Mouse (Mus musculus) cerebellum, adult 8-10 months (tissue): ENCODE measurements around the gene Svopl.

Experiments used
- DNase-seq: peaks from one replicate; pipeline ENCODE4 v3.0.0; 2022

Svopl gene

GRCm38 (mm10) chr6:38046838-38047237 lies at the start of gene Svopl:
TSS of gene Svopl (minus strand) at chr6:38046996.
- DNase-seq = no peak

DNA sequence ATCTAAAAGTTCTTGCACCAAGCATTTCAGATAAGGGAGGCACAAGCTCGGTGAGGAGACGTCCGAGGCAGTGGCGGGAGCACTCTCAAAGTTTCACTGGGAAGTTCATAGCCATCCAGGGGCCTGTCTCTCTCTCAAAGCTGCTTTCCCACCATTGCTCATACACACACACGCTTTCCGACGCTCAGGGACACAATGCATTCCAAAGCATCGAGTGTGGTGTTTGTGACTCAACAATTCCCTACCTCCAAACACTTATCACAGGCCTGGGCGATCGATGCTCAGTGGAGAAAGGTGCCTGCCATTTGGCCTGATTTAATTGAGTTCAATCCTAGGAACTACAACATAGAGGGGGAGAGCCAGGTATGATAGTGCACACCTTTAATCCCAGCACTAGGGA lies 47.9 kb upstream of the Svopl start:
- no peak for DNase-seq

DNA sequence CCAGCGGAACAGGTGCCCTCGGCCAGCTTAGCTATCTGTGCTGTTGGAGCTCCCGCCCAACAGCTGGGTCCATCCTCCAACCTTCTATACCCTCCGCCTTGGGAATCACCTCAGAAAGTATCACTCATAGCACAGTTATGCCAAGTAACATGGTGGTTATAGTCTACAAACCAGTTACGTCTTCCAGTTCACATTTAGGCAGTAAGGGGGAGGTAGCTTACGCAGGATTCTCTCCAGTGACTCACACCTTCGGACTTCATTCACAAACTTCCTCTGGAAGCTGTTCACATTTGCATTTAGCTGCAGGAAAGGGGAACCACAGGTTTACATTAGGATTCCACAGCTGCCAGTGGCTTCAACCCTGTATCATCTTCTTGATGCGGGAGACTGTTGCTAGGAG lies 45.7 kb upstream of the Svopl start:
- DNase-seq = no peak

DNA sequence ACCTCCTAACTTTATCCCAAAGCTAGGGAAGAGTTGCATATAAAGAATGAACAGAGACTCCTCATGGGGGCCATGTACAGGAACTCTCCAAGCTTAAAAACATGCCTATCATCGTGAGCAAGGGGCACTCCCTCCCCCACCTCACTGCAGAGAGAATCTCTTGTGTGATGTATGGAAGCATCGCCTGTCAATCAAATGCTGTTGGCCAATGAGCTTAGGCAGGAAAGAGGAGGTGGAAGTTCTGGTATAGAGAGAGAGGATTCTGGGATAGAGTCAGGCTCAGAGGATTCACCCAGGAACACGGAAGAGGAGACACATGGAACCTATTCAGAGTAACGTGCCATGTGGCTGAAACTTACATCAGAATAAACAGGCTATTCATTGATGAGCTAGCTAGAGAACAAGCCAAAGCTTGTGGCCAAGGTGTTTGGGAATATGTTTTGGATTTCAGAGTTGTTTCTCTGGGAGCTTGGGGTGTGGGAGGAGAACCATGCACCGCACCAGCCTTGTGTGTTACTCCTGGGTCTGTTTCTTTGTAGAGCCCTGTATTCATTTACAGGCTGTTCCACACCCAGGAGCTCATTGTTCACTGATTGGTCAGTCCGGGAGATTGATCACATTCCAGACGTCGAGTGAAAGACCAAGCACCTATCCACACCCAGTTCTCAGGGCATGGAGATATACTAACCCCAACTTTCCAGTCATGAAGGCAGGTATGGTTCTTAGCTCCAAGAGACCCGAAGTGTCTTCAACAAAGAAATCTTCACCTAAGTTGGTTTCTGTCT lies 40.6 kb upstream of the Svopl start:
- DNase-seq = no peak

- DNase-seq = no peak
These were observed 36.4 kb upstream of the Svopl start for GRCm38 (mm10) chr6:38083204-38083603.

DNA sequence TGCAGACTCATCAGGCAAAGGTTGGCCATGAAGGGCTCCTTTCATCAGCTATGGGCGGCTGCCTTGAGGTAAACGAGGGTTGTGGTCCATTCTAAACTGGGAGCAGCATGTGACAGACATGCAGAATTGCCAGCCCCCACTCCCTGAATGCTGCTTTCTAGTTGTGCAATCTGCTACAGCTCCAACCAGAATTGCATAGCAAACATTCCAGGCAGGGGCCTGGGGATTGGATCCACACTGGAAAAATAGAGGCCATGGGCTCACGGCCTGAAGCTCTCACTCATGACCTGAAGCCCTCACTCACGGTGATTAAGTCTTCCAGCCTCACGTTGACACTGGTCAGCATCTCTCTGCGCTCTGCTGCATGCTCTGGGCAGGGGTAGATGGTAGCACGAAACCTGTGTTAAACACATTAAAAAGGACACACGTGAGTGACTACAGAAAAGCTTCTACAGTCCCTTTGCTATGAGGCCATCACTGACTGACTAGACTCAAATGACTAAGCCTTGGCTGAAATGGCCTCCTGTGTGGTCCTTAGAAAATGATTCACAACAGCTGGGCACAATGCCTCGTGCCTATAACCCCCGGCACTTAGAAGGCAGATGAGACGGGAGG lies 35.0 kb upstream of the Svopl start:
- DNase-seq = no peak

DNA sequence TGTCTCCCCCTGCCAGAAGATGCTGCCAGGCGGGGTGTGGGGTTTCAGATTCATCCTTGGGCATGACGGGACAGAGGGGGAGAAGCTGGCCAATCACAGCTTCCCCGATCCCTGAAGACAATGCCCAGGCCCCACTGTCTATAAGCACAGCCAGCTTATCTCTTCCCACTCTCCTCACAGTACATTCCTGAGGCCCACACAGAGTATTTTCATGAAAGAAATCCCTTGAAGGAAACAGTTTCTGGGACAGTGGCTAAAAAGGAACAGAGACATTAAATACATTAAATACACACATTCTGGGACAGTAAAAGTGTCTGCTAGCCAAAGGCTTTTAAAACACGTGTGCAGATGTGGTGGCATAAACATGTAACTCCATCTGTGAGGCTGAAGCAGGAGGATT lies 33.6 kb upstream of the Svopl start:
- no peak for DNase-seq

DNA sequence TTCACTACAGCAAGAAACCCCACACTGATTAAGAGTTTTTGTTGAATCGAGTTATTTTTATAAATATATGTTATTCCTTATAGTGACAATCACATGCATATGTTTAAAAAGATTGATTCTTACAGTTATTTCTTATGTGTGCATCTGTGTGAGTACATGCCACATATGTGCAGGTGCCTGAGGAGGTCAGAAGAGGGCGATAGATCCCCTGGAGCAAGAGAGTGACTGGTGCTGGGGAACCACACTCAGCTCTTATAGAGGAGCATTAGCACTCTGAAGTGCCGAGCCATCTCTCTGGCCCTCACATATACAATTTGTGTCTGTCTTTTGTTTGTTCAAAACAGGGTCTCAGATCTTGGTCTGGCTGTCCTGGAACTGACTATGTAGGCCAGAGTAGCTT lies 26.8 kb upstream of the Svopl start:
- DNase-seq = no peak

DNA sequence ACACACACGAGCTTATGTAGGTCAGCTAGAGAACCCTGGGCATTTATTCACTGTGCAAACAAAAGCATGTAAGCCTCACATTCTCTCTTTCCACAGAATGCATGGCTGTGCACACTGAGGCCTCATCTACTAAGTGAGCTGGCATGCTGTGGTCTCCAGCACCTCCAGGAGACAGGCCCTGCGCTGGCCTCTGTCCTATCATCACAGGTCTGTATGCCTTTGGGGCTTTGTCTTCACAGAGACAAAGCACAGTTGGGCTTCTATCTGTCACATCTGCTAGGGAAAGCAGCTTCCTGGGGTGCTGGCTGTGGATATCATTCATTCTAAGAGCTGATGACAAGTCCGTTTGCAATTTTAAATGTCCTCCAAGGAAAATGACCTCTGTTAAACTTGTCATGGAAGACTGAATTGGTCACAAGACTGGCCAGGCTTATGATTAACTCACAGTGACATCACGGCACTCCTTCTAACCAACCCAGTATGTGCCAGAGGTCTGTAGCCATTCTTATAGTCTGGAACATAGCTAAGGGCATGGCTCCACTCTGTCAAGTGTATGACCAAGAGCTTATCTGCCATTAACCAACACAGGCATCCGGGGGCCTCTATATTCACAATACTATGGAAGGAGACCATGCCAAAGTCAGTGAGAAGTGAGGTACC lies 25.5 kb upstream of the Svopl start:
- DNase-seq = no peak

GRCm38 (mm10) chr6:38071256-38071655 lies 24.5 kb upstream of the Svopl start:
- no peak for DNase-seq

DNA sequence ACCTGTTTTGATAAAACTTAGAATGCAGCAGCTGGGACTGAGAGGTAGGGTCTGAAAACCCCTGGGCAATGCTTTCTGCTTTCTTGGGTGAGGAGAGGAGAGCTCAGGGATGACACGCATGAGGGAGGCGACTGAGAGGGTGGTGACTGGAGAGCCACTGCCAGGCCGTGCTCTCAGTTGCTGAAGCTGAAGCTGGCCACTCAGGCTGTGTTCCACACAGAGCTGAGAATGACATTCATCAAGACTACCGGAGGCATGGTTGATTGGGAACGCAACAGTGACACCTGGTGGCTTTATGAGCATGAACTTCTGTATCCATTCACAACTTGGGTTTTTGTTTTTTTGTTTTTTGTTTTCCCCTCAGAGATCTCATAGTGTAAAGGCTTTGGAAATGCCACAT lies 19.4 kb upstream of the Svopl start:
- peak; percentile 54 for DNase-seq

- DNase-seq = peak; percentile 13
These were observed 18.8 kb upstream of the Svopl start for GRCm38 (mm10) chr6:38065501-38066122.

GRCm38 (mm10) chr6:38065122-38065500 lies 18.3 kb upstream of the Svopl start:
- peak; percentile 45 for DNase-seq

GRCm38 (mm10) chr6:38064621-38065020 lies 17.8 kb upstream of the Svopl start:
- no peak for DNase-seq

DNA sequence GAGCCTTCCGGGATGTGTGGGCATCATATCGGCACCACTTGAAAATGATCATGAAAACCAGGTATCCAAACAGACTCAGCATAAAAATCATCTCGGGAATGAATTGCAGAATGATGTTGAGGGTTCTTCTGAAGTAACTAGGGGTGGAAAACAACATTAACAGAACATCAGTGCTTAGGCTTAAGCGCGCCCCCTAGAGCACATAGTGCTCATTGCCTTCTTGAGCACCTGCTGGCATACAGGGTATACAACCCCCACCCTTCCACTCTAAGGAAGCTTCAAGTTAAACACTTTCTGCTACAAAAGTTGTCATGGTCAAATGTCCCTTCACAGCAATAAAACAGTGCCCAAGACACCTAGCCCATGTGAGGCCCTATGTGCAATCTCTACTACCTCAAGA lies 12.0 kb upstream of the Svopl start:
- no peak for DNase-seq

DNA sequence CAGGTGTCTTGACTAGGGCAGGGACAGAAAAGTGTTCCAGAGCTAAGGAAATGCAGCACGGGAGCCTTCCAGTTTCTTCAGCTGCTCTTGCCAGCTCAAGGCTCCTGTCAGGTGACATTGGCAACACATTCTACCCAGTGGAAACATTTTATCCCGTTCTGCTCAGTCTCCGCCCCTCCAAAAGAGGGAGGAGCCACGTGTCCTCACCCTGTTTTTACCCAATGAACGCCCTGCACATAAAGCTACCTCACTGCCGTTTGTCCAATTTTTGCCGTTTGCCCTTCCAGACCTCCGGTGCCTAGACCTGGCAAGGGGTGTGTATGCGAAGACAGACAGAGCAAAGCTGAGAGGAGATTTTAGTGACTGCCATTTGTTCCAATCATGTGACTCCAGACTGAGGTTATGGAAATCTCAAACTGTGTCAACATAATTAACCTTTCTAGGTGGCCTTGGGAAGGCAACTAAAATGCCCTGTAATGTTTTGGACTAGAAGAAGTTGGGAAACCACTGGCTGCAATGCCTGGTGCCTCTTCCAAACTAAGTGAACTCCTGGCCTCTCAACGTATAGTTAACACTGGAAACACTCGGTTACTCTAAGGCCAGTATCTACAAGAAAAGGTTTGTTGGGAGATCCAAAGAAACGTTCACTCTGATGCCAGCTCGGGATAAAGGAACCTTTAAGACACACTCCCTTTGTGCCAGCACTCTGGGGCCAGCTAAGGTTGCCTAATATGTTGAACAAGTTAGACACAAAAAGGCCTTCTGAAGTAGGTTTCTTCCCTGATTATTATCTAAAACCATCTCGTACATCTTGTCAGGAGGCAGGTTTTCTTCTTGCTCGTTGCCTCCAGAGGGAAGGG lies 8.9 kb upstream of the Svopl start:
- DNase-seq = no peak

- no peak for DNase-seq
These were observed 2.8 kb upstream of the Svopl start for GRCm38 (mm10) chr6:38049601-38050000.

- no peak for DNase-seq
These were observed 2.2 kb upstream of the Svopl start for GRCm38 (mm10) chr6:38048800-38049561.

DNA sequence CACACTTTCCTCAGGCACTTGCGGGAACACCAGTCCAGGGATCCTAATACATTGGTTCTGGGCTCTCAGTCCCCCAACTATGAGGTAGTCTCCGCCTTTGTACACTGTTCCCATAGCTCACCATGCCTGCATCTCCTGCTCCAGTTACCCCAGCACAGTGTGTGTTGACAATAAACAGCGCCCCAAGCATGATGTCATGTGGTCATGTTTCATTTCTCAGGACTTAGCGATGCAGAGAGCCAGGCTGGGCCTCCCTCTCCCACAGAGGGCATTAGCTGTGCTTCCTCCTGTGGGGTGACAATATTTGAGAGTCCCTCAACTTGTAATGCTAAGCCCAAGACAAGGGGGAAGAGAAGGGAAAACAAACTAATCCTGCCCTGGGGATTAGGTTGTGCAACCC lies 1.2 kb upstream of the Svopl start:
- no peak for DNase-seq

DNA sequence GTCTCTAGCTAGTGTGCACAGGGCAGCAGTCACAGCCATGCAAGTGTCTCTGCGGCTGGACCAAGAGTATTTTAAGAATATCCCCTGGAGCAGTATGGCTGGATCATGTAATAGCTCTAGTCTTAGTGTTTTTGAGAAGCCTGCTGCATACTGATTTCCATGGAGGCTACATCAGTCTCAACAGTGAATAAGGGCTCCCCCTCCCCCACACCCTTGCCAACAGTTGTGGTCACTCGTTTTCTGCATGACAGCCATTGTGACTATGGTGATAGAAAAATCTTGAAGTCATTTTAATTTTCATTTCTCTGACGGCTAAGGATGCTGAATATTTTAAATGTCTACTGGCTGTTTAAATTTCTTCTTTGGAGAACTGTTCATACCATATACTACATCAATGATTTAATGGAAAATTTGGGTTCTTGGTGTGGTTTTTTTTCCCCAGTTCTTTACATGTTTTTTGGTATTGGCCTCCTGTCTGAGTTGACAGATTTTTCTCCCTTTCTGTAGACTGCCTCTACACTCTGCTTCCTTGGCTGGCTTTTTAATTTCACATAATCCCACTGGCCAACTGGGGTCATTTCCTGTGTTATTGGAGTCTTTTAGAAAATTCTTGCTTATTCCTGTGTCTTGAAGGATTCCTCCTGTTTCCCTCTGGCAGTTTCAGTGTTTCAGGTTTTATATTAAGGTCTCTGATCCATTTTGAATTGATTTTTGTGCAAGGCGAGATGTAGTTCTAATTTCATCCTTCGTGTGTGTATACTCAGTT lies 13.8 kb downstream of the Svopl start:
- no peak for DNase-seq

DNA sequence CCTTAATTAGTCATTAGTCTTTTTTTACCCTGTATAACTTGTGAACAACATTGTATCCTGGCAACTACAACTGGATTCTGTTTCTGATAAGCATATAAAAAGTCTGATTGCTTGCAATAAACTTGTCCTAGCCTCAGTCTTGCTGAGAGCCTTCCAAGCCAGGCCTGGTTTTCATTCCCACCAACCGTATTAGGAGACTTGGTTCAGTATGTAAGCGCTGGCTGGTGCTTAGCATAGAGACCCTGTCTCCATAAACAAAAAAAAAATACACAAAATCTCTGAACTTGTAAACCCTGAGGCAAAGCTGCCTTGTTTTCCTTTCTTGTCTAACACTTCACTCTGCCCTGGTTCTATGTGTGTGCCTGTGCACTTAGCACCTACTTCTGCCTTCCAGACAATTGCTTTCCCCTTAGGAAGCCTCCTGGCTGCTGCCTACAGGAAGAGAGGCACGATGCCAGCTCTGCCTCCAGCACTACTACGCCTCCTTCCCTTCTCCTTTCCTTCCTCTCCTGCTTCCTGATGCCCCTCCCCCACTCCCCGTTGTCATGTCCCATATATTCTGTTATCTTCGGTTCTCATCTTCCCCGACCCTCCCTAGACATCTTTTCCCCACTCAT lies 14.8 kb downstream of the Svopl start:
- DNase-seq = no peak
